Mouse (Mus musculus) G1E (cell line): ENCODE data around the gene Nlk.

Source experiments
- CTCF ChIP-seq: IDR thresholded peaks from 2 replicates; pipeline ENCODE4 v1.5.1; 2012; ENCODE audit warnings: low read depth, low read length, inconsistent platforms, mixed read lengths
- GATA1 ChIP-seq: IDR thresholded peaks from 2 replicates; pipeline ENCODE4 v1.6.1; 2012; ENCODE audit warnings: borderline replicate concordance, low read length, inconsistent platforms, mixed read lengths
- GATA2 ChIP-seq: IDR thresholded peaks from 2 replicates; pipeline ENCODE4 v1.6.1; 2012; ENCODE audit warnings: low read depth, low read length, inconsistent platforms, borderline replicate concordance
- POLR2AphosphoS5 ChIP-seq: IDR thresholded peaks from 2 replicates; pipeline ENCODE4 v1.6.1; 2012; ENCODE audit warnings: low read depth, low read length, inconsistent platforms; ENCODE audit not compliant: insufficient replicate concordance
- TAL1 ChIP-seq: conservative IDR thresholded peaks from 2 replicates; pipeline ENCODE4 v1.6.1; 2012; ENCODE audit warnings: low read depth, low read length, inconsistent platforms, mixed read lengths

- no peak for TF ChIP-seq CTCF
- no peak for TF ChIP-seq TAL1
- TF ChIP-seq GATA1 = no peak
- no peak for TF ChIP-seq POLR2AphosphoS5
- TF ChIP-seq GATA2 = no peak
Measured at GRCm38 (mm10) chr11:78555623-78556022, 141.6 kb downstream of the Nlk start.
